Mouse (Mus musculus): ENCODE measurements at regions not wholly inside any gene's neighbourhood (a gene's known extent, or its start where the extent isn't known, plus 50 kb on each side); places are given as distances from the start of the nearest gene placed in this dataset.
A peak's percentile ranks its signal among the peaks of the same experiment; 100 is the strongest.
"Not testable (repeated sequence)": the region's sequence is repeated elsewhere in the genome, so short reads cannot be mapped to it uniquely, and the experiment has no call there.

GRCm38 (mm10) chr9:92768432-92768831 is 226.4 kb downstream of the Plod2 start:
- no peak overlapping the region for H3K4me2 ChIP-seq
- H3K36me3 ChIP-seq = no peaks in the 10 kb centered on the region
- 65% methylated on average over 3 of the region's 3 CpGs for WGBS
- no peak for ATAC-seq (replicated peaks; ENCODE audit: low FRiP score)
- H3K27ac ChIP-seq = no peak overlapping the region
- no peaks in the 10 kb centered on the region for H3K4me1 ChIP-seq
- H3K4me3 ChIP-seq (replicated peaks) = no peak overlapping the region
- no peaks in the 10 kb centered on the region for H3K27me3 ChIP-seq
- H3K9me3 ChIP-seq (replicated peaks) = no peaks in the 10 kb centered on the region
- H3K9ac ChIP-seq = no peak overlapping the region

- no peak overlapping the region for H3K4me3 ChIP-seq (replicated peaks)
- H3K27me3 ChIP-seq = no peaks in the 10 kb centered on the region
- H3K9ac ChIP-seq = no peak overlapping the region
- WGBS = 64% methylated on average over 2 of the region's 2 CpGs
- H3K9me3 ChIP-seq (replicated peaks) = no peaks in the 10 kb centered on the region
- H3K4me1 ChIP-seq = no peaks in the 10 kb centered on the region
- no peak overlapping the region for H3K27ac ChIP-seq
- H3K4me2 ChIP-seq = no peak overlapping the region
- no peaks in the 10 kb centered on the region for H3K36me3 ChIP-seq
- ATAC-seq (replicated peaks; ENCODE audit: low FRiP score) = no peak
These were observed 227.5 kb downstream of the Plod2 start for GRCm38 (mm10) chr9:92769528-92769927.

GRCm38 (mm10) chr9:92771002-92771401 is 229.0 kb downstream of the Plod2 start:
- Histone ChIP-seq H3K4me3 (replicated peaks) (no peak overlapping the region), H3K36me3 (no peaks in the 10 kb centered on the region), H3K27me3 (no peaks in the 10 kb centered on the region), H3K9me3 (replicated peaks) (no peaks in the 10 kb centered on the region), H3K4me1 (no peaks in the 10 kb centered on the region), H3K9ac (no peak overlapping the region), H3K4me2 (no peak overlapping the region), H3K27ac (no peak overlapping the region)
- 76% methylated on average over 2 of the region's 2 CpGs for WGBS
- no peak for ATAC-seq (replicated peaks; ENCODE audit: low FRiP score)

GRCm38 (mm10) chr9:92771716-92772115 is 229.7 kb downstream of the Plod2 start:
- Histone ChIP-seq H3K9ac (no peak overlapping the region), H3K27ac (no peak overlapping the region), H3K4me1 (no peaks in the 10 kb centered on the region), H3K36me3 (no peaks in the 10 kb centered on the region), H3K27me3 (no peaks in the 10 kb centered on the region), H3K4me3 (replicated peaks) (no peak overlapping the region), H3K4me2 (no peak overlapping the region), H3K9me3 (replicated peaks) (no peaks in the 10 kb centered on the region)
- WGBS = 31% methylated on average over 3 of the region's 3 CpGs
- ATAC-seq (replicated peaks; ENCODE audit: low FRiP score) = no peak

- Histone ChIP-seq H3K9ac (no peak overlapping the region), H3K36me3 (no peaks in the 10 kb centered on the region), H3K9me3 (replicated peaks) (no peaks in the 10 kb centered on the region), H3K4me2 (no peak overlapping the region), H3K27ac (no peak overlapping the region), H3K27me3 (no peaks in the 10 kb centered on the region), H3K4me3 (replicated peaks) (no peak overlapping the region), H3K4me1 (no peaks in the 10 kb centered on the region)
- no peak for ATAC-seq (replicated peaks; ENCODE audit: low FRiP score)
These were observed 241.0 kb downstream of the Plod2 start for GRCm38 (mm10) chr9:92782922-92783454.

GRCm38 (mm10) chr9:92799695-92800094 is 257.7 kb downstream of the Plod2 start:
- Histone ChIP-seq H3K4me3 (replicated peaks) (no peak overlapping the region), H3K4me1 (no peaks in the 10 kb centered on the region), H3K4me2 (no peak overlapping the region), H3K27ac (no peak overlapping the region), H3K9me3 (replicated peaks) (no peaks in the 10 kb centered on the region), H3K9ac (no peak overlapping the region), H3K27me3 (no peaks in the 10 kb centered on the region), H3K36me3 (no peaks in the 10 kb centered on the region)
- WGBS = 53% methylated on average over 1 of the region's 1 CpGs
- ATAC-seq (replicated peaks; ENCODE audit: low FRiP score) = no peak

- no peaks in the 10 kb centered on the region for H3K9me3 ChIP-seq (replicated peaks)
- no peak overlapping the region for H3K9ac ChIP-seq
- no peak overlapping the region for H3K4me3 ChIP-seq (replicated peaks)
- ATAC-seq (replicated peaks; ENCODE audit: low FRiP score) = no peak
- H3K27ac ChIP-seq = no peak overlapping the region
- H3K27me3 ChIP-seq = no peaks in the 10 kb centered on the region
- H3K36me3 ChIP-seq = no peaks in the 10 kb centered on the region
- H3K4me1 ChIP-seq = no peaks in the 10 kb centered on the region
- H3K4me2 ChIP-seq = no peak overlapping the region
These were observed 267.4 kb downstream of the Plod2 start for GRCm38 (mm10) chr9:92809469-92809868.

GRCm38 (mm10) chr9:92820721-92821120 is 278.7 kb downstream of the Plod2 start:
- H3K9ac ChIP-seq = no peak overlapping the region
- H3K27ac ChIP-seq = no peak overlapping the region
- WGBS = 22% methylated on average over 11 of the region's 11 CpGs
- ATAC-seq (replicated peaks; ENCODE audit: low FRiP score) = peak; percentile 79
- no peaks in the 10 kb centered on the region for H3K4me1 ChIP-seq
- peak overlapping the region; percentile 30 for H3K4me3 ChIP-seq (replicated peaks)
- no peaks in the 10 kb centered on the region for H3K27me3 ChIP-seq
- peak overlapping the region; percentile 52 for H3K4me2 ChIP-seq
- H3K36me3 ChIP-seq = no peaks in the 10 kb centered on the region
- no peaks in the 10 kb centered on the region for H3K9me3 ChIP-seq (replicated peaks)

- Histone ChIP-seq H3K4me2 (no peak overlapping the region), H3K4me1 (no peaks in the 10 kb centered on the region), H3K9me3 (replicated peaks) (no peaks in the 10 kb centered on the region), H3K27me3 (no peaks in the 10 kb centered on the region), H3K4me3 (replicated peaks) (no peak overlapping the region), H3K9ac (no peak overlapping the region), H3K27ac (no peak overlapping the region), H3K36me3 (no peaks in the 10 kb centered on the region)
- ATAC-seq (replicated peaks; ENCODE audit: low FRiP score) = no peak
These were observed 284.8 kb downstream of the Plod2 start for GRCm38 (mm10) chr9:92826708-92827353.

- H3K9ac ChIP-seq; H3K27ac ChIP-seq; H3K36me3 ChIP-seq; ATAC-seq (replicated peaks; ENCODE audit: low FRiP score); H3K9me3 ChIP-seq (replicated peaks); H3K4me1 ChIP-seq; H3K27me3 ChIP-seq; H3K4me2 ChIP-seq; H3K4me3 ChIP-seq (replicated peaks): not testable (repeated sequence)
- 94% methylated on average over 2 of the region's 2 CpGs for WGBS
These were observed 294.1 kb downstream of the Plod2 start for GRCm38 (mm10) chr9:92836156-92836555.

GRCm38 (mm10) chr9:92856410-92857083 is 314.5 kb downstream of the Plod2 start:
- Histone ChIP-seq H3K9me3 (replicated peaks) (no peaks in the 10 kb centered on the region), H3K36me3 (no peaks in the 10 kb centered on the region), H3K27ac (no peak overlapping the region), H3K4me1 (no peaks in the 10 kb centered on the region), H3K27me3 (no peaks in the 10 kb centered on the region), H3K4me3 (replicated peaks) (no peak overlapping the region), H3K9ac (no peak overlapping the region), H3K4me2 (no peak overlapping the region)
- 89% methylated on average over 7 of the region's 7 CpGs for WGBS
- no peak for ATAC-seq (replicated peaks; ENCODE audit: low FRiP score)

- H3K4me2 ChIP-seq = no peak overlapping the region
- H3K36me3 ChIP-seq = no peaks in the 10 kb centered on the region
- H3K4me3 ChIP-seq (replicated peaks) = no peak overlapping the region
- WGBS = 80% methylated on average over 6 of the region's 6 CpGs
- no peak for ATAC-seq (replicated peaks; ENCODE audit: low FRiP score)
- H3K9ac ChIP-seq = no peak overlapping the region
- H3K9me3 ChIP-seq (replicated peaks) = no peaks in the 10 kb centered on the region
- no peaks in the 10 kb centered on the region for H3K27me3 ChIP-seq
- H3K27ac ChIP-seq = no peak overlapping the region
- H3K4me1 ChIP-seq = no peaks in the 10 kb centered on the region
These were observed 323.8 kb downstream of the Plod2 start for GRCm38 (mm10) chr9:92865822-92866221.

GRCm38 (mm10) chr9:92878589-92878988 is 336.6 kb downstream of the Plod2 start:
- 31% methylated on average over 4 of the region's 4 CpGs for WGBS
- no peak for ATAC-seq (replicated peaks; ENCODE audit: low FRiP score)
- Histone ChIP-seq H3K9ac (no peak overlapping the region), H3K4me1 (no peaks in the 10 kb centered on the region), H3K4me2 (no peak overlapping the region), H3K36me3 (no peaks in the 10 kb centered on the region), H3K27ac (no peak overlapping the region), H3K9me3 (replicated peaks) (no peaks in the 10 kb centered on the region), H3K27me3 (no peaks in the 10 kb centered on the region), H3K4me3 (replicated peaks) (no peak overlapping the region)

Measured in kidney, embryonic 15.5 days (tissue).